Mouse (Mus musculus) myocyte (in vitro differentiated cells): ENCODE results near the gene Serinc1.

Experiments
- CEBPB ChIP-seq: IDR thresholded peaks from 2 replicates; pipeline ENCODE4 v1.6.1; 2011; ENCODE audit warnings: mild to moderate bottlenecking, moderate library complexity; ENCODE audit not compliant: poor library complexity, insufficient read depth, severe bottlenecking
- E2F4 ChIP-seq: IDR thresholded peaks from one replicate; pipeline ENCODE4 v1.6.1; 2011; ENCODE audit warnings: mild to moderate bottlenecking, control low read depth, moderate library complexity; ENCODE audit not compliant: insufficient read depth
- MAX ChIP-seq: IDR thresholded peaks from one replicate; pipeline ENCODE4 v1.6.1; 2011; ENCODE audit warnings: low read depth, mild to moderate bottlenecking, control low read depth
- MYOD1 ChIP-seq, 3 experiments: IDR thresholded peaks; one replicate each; pipeline ENCODE4 v1.6.1; 2011; ENCODE audit warnings: control low read depth in 2 of 3, low read depth in 2 of 3, mild to moderate bottlenecking in 2 of 3, moderate library complexity in 1 of 3; ENCODE audit not compliant: insufficient read length in 2 of 3, control insufficient read depth in 1 of 3
- MYOG ChIP-seq, 3 experiments: IDR thresholded peaks; one replicate each; pipeline ENCODE4 v1.6.1; 2011; ENCODE audit warnings: control low read depth in 2 of 3, low read depth in 2 of 3, mild to moderate bottlenecking in 2 of 3; ENCODE audit not compliant: insufficient read length in 2 of 3, control insufficient read depth in 1 of 3, insufficient read depth in 1 of 3
- POLR2A ChIP-seq: IDR thresholded peaks from one replicate; pipeline ENCODE4 v1.6.1; 2011; ENCODE audit warnings: low read depth, mild to moderate bottlenecking, control low read depth, moderate library complexity; ENCODE audit not compliant: insufficient read length
- POLR2AphosphoS2 ChIP-seq: IDR thresholded peaks from one replicate; pipeline ENCODE4 v1.6.1; 2011; ENCODE audit warnings: low read depth, control low read depth; ENCODE audit not compliant: insufficient read length
- TCF12 ChIP-seq: IDR thresholded peaks from one replicate; pipeline ENCODE4 v1.6.1; 2011; ENCODE audit warnings: mild to moderate bottlenecking, control low read depth; ENCODE audit not compliant: poor library complexity, insufficient read depth, severe bottlenecking
- USF1 ChIP-seq: IDR thresholded peaks from one replicate; pipeline ENCODE4 v1.6.1; 2011; ENCODE audit warnings: low read depth, mild to moderate bottlenecking, control low read depth, moderate library complexity

GRCm38 (mm10) chr10:57514616-57515015 is 17.7 kb downstream of the Serinc1 start:
- TF ChIP-seq POLR2A (no peak), MAX (no peak), E2F4 (no peak), USF1 (no peak), MYOG (IDR thresholded peaks at IDR 0.05; ENCODE audit: control insufficient read depth in 1 of 3, insufficient read depth in 1 of 3, insufficient read length in 2 of 3, low read depth in 2 of 3) (no peak), POLR2AphosphoS2 (no peak), CEBPB (no peak), TCF12 (no peak), MYOD1 (IDR thresholded peaks at IDR 0.05; ENCODE audit: control insufficient read depth in 1 of 3, insufficient read length in 2 of 3, low read depth in 2 of 3) (no peak)
